Mouse (Mus musculus) olfactory bulb, adult 2 months (tissue): Measurements from ENCODE around the gene Adamtsl5.

ENCODE experiments used
- CTCF ChIP-seq: fragments of 200-500 bp; IDR thresholded peaks from 2 replicates; pipeline ENCODE4 v1.5.1; 2012; ENCODE audit warnings: low read depth, mild to moderate bottlenecking, low read length, moderate library complexity; ENCODE audit not compliant: insufficient read depth
- POLR2A ChIP-seq: fragments of 200-500 bp; IDR thresholded peaks from 2 replicates; pipeline ENCODE4 v1.6.1; 2012; ENCODE audit warnings: mild to moderate bottlenecking, low read depth, low read length, moderate library complexity; ENCODE audit not compliant: insufficient read depth

DNA sequence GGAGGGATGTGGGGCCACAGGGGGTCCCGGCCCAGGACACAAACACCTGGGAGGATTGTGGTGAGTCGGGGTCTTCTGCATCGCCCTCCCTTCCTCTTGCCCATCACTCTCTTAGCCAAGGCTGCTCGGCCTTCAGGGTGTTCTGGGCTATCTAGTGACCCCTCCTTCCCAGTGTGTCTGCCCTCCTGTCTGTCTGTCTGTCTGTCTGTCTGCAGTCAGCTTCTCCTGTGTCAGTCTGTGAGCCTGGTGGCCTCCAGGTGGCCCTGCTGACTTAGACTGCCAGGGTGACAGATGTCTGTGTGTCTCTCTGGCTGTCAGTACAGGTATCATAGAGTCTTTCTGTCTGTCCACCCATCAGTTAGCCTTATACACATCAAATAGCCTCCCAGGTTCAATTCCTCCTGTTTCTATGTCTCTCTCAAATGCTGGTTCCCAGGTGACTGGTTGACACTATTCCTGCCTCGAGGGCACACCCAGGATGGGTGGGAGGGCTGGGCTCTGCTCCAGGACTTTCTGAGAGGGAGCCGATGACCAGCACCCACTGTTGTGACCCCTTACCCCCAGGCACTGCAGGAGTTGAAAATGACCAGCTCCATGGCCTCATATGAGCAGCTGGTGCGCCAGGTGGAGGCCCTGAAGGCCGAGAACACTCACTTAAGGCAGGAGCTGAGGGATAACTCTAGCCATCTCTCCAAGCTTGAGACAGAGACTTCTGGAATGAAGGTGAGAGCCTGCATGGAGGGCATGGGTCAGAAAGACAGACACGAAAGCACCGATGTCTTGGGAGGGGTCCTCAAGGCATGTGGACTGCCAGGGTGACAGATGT is 46.7 kb downstream of the Adamtsl5 start:
- TF ChIP-seq POLR2A (no peak), CTCF (no peak)
